Mouse (Mus musculus): ENCODE data around the gene Cbarp.
A peak's percentile ranks its signal among the peaks of the same experiment; 100 is the strongest.

Gene Cbarp

GRCm38 (mm10) chr10:80143664-80144063 lies 3.0 kb upstream of the Cbarp start:
- DNase-seq (ENCODE audit: low read depth) = no peak

GRCm38 (mm10) chr10:80142530-80142925 lies 1.9 kb upstream of the Cbarp start:
- no peak for DNase-seq (ENCODE audit: low read depth)

- DNase-seq (ENCODE audit: low read depth) = peak; percentile 97
Observed at GRCm38 (mm10) chr10:80141786-80142529, 1.3 kb upstream of the Cbarp start.

GRCm38 (mm10) chr10:80141243-80141642 lies 608 bp upstream of the Cbarp start:
- DNase-seq (ENCODE audit: low read depth) = peak; percentile 92

- no peak for DNase-seq (ENCODE audit: low read depth)
Observed at GRCm38 (mm10) chr10:80139975-80140665, 515 bp downstream of the Cbarp start.

- no peak for DNase-seq (ENCODE audit: low read depth)
Observed at GRCm38 (mm10) chr10:80139439-80139775, 1.2 kb downstream of the Cbarp start.

- DNase-seq (ENCODE audit: low read depth) = no peak
Observed at GRCm38 (mm10) chr10:80138553-80139438, 1.8 kb downstream of the Cbarp start, which contains the start of gene Atp5d. Atp5d (plus strand) TSS chr10:80138632.

GRCm38 (mm10) chr10:80137626-80138552 lies 2.7 kb downstream of the Cbarp start:
- DNase-seq (ENCODE audit: low read depth) = no peak

- DNase-seq (ENCODE audit: low read depth) = no peak
Observed at GRCm38 (mm10) chr10:80136952-80137625, 3.5 kb downstream of the Cbarp start.

- DNase-seq (ENCODE audit: low read depth) = no peak
Observed at GRCm38 (mm10) chr10:80136179-80136951, 4.3 kb downstream of the Cbarp start.

GRCm38 (mm10) chr10:80135641-80136040 lies 5.0 kb downstream of the Cbarp start:
- no peak for DNase-seq (ENCODE audit: low read depth)

GRCm38 (mm10) chr10:80135161-80135560 lies 5.5 kb downstream of the Cbarp start:
- DNase-seq (ENCODE audit: low read depth) = no peak

GRCm38 (mm10) chr10:80134421-80134820 lies 6.2 kb downstream of the Cbarp start:
- DNase-seq (ENCODE audit: low read depth) = no peak

GRCm38 (mm10) chr10:80133226-80133849 lies 7.3 kb downstream of the Cbarp start:
- no peak for DNase-seq (ENCODE audit: low read depth)

GRCm38 (mm10) chr10:80131952-80132350 lies 8.7 kb downstream of the Cbarp start:
- no peak for DNase-seq (ENCODE audit: low read depth)

- DNase-seq (ENCODE audit: low read depth) = no peak
Observed at GRCm38 (mm10) chr10:80131316-80131951, 9.2 kb downstream of the Cbarp start.

GRCm38 (mm10) chr10:80130403-80131031 lies 10.1 kb downstream of the Cbarp start:
- DNase-seq (ENCODE audit: low read depth) = no peak

GRCm38 (mm10) chr10:80129846-80130245 lies 10.8 kb downstream of the Cbarp start:
- no peak for DNase-seq (ENCODE audit: low read depth)

GRCm38 (mm10) chr10:80127920-80128319 lies 12.7 kb downstream of the Cbarp start:
- DNase-seq (ENCODE audit: low read depth) = no peak

Data from c-Kit-positive CD71-negative TER-119-negative erythroid progenitor cells, embryonic 14.5 days (primary cell).